Mouse (Mus musculus) forebrain, embryonic 13.5 days (tissue): ENCODE results near the gene Cnpy3. TPM values are rescaled to one million over a fixed set of nuclear protein-coding genes. Genes with fewer than 3 reads are reported as not detected.
A peak's percentile ranks its signal among the peaks of the same experiment; 100 is the strongest.

Experiments used
- ATAC-seq: fragments of 200-750 bp; cut with Nextera tagmentation; 2 replicates; pipeline ENCODE4 v1.8.0; 2017
- H3K27ac ChIP-seq: fragments of 300-500 bp; sonication (generic); 2 replicates; pipeline ENCODE4 v1.5.1; 2015; ENCODE audit warnings: inconsistent platforms, mild to moderate bottlenecking, moderate library complexity
- H3K27me3 ChIP-seq: fragments of 300-500 bp; sonication (generic); 2 replicates; pipeline ENCODE4 v1.6.1; 2015; ENCODE audit warnings: mild to moderate bottlenecking, inconsistent platforms
- H3K36me3 ChIP-seq: fragments of 300-500 bp; sonication (generic); 2 replicates; pipeline ENCODE4 v1.6.1; 2015; ENCODE audit warnings: mild to moderate bottlenecking, inconsistent platforms; ENCODE audit not compliant: poor library complexity, severe bottlenecking
- H3K4me1 ChIP-seq: fragments of 300-500 bp; sonication (generic); 2 replicates; pipeline ENCODE4 v1.6.1; 2015; ENCODE audit warnings: inconsistent platforms
- H3K4me2 ChIP-seq: fragments of 300-500 bp; sonication (generic); 2 replicates; pipeline ENCODE4 v1.6.1; 2015; ENCODE audit warnings: inconsistent platforms, mild to moderate bottlenecking, moderate library complexity
- H3K4me3 ChIP-seq: fragments of 300-500 bp; sonication (generic); 2 replicates; pipeline ENCODE4 v1.5.1; 2015; ENCODE audit warnings: mild to moderate bottlenecking, inconsistent platforms
- H3K9ac ChIP-seq: fragments of 300-500 bp; sonication (generic); 2 replicates; pipeline ENCODE4 v1.6.1; 2015; ENCODE audit warnings: mild to moderate bottlenecking, inconsistent platforms
- H3K9me3 ChIP-seq: fragments of 300-500 bp; sonication (generic); replicated peaks from 2 replicates; pipeline ENCODE4 v1.6.1; 2016; ENCODE audit warnings: inconsistent platforms
- WGBS: fragments of 180-500 bp; shearing (Covaris S2); methylation state at CpG from one replicate; pipeline ENCODE4 v1.1.7; 2015; 5-methylcytosine and 5-hydroxymethylcytosine counted together
- polyA plus RNA-seq: library from polyadenylated mRNA; unstranded; fragments of >200 nt; fragmentation: Nextera tagmentation; extraction: Ambion mirVana; gene quantifications from 2 replicates; pipeline ENCODE4 v1.2.1, GENCODE M21; 2015

Cnpy3 gene
- polyA plus RNA-seq, 1 experiment from 2014 or later = 56.2 TPM

DNA sequence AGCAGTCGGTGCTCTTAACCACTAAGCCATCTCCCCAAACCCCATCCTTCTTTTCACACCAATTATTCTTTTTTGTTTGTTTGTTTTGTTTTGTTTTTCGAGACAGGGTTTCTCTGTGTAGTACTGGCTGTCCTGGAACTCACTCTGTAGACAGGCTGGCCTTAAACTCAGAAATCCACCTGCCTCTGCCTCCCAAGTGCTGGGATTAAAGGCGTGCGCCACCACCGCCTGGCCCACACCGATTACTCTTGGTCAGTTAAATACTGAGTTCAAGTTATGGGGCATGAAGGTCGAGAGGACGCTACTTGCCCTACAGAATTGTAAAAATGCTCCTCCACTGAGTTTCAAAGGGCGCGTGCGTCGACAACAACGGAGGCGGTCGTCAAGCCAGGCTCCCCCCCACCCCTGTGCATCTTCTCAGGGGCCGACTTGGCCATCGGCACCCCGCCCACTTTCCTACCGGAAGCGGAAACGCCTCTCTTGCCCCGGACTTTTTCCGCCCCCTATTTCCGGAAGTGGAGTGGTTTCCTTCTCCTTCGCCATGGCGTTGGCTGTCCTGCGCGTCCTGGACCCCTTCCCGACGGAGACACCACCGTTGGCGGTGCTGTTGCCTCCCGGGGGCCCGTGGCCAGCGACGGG is 40.9 kb downstream of the Cnpy3 start, which contains the start of gene Pex6:
Gene Pex6 (plus strand): TSS at position 505 of the 639 bp plus-strand sequence.
- Histone ChIP-seq H3K27ac (peak within 1 kb of the TSS; percentile 55), H3K4me1 (peaks cover 23% of the 10 kb centered on the region), H3K27me3 (no peaks in the 10 kb centered on the region), H3K4me3 (peak within 1 kb of the TSS; percentile 91), H3K9me3 (no peaks in the 10 kb centered on the region), H3K4me2 (peak within 1 kb of the TSS; percentile 97), H3K36me3 (peaks cover 30% of the 10 kb centered on the region), H3K9ac (peak within 1 kb of the TSS; percentile 91)
- ATAC-seq = peak; percentile 94
- WGBS = 9% methylated on average over 34 of the region's 36 CpGs

GRCm38 (mm10) chr17:46706375-46707089 is 45.5 kb downstream of the Cnpy3 start:
- H3K9me3 ChIP-seq = no peaks in the 10 kb centered on the region
- 93% methylated on average over 14 of the region's 14 CpGs for WGBS
- H3K27me3 ChIP-seq = no peaks in the 10 kb centered on the region
- no peak overlapping the region for H3K4me2 ChIP-seq
- H3K9ac ChIP-seq = no peak overlapping the region
- H3K36me3 ChIP-seq = 0 out of 2 replicates have a peak, but pooled peaks cover 1% of the 10 kb centered on the region
- H3K4me3 ChIP-seq = no peak overlapping the region
- H3K4me1 ChIP-seq = peaks cover 35% of the 10 kb centered on the region
- H3K27ac ChIP-seq = no peak overlapping the region
- no peak for ATAC-seq

DNA sequence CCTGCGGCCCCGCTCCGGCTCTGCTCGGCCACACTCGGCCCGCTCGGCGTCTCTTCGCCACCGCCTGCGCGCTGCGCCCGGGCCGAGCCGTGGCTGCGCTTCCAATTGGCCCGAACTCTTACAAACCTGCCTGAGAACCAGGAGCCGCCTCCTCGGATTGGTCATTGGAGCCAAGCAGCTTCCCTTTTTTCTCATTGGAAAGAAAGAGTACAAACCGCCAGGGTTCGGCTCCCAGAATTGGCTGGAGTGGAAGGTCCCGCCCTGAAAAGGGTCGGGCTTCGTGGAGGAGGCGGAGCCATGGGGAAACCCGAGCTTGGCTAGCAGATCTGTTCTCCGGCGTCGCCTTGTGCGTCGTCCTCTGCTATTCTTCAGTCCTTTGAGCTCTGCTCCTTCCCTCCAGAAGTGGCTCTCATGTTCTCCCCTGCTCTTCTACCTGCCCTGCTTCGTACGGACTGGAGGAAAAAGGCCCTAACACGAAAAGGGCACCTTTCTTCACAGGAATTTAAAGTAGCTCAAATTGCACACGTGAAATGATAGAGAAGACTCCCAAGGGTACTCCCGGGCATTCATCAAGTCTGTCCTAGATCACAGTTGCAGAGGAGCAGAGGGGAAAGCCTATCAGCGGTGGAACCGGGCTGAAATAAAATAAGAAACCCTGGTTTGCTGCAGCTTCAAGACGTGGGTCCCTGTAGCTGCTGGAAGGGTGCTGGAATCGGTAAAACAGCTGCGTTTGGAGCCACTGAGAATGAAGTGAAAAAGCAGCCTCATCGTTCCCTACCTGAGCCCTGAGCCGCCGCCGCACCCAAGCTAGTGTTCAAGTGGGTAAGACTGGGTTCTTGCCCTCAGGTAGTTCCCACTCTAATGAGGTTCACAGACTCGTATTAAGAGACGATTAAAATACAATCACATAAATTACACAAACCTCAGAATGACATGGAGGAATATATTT is 46.9 kb downstream of the Cnpy3 start, which contains the start of gene Ppp2r5d:
Gene Ppp2r5d (minus strand): TSS at position 225 of the 949 bp plus-strand sequence.
- Histone ChIP-seq H3K27me3 (no peaks in the 10 kb centered on the region), H3K4me1 (peaks cover 36% of the 10 kb centered on the region), H3K4me3 (peak within 1 kb of the TSS; percentile 94), H3K27ac (peak within 1 kb of the TSS; percentile 88), H3K36me3 (0 out of 2 replicates have a peak, but pooled peaks cover 4% of the 10 kb centered on the region), H3K9me3 (no peaks in the 10 kb centered on the region), H3K9ac (peak within 1 kb of the TSS; percentile 97), H3K4me2 (peak within 1 kb of the TSS; percentile 69)
- WGBS = 2% methylated on average over 48 of the region's 48 CpGs
- peak; percentile 97 for ATAC-seq

GRCm38 (mm10) chr17:46703971-46704886 is 47.8 kb downstream of the Cnpy3 start:
- ATAC-seq = no peak; the same call in none of the 2 replicates
- Histone ChIP-seq H3K36me3 (peaks cover 10% of the 10 kb centered on the region), H3K4me2 (peak overlapping the region; percentile 69), H3K4me3 (peak overlapping the region; percentile 94), H3K4me1 (peaks cover 36% of the 10 kb centered on the region), H3K9ac (peak overlapping the region; percentile 97), H3K27me3 (no peaks in the 10 kb centered on the region), H3K9me3 (no peaks in the 10 kb centered on the region), H3K27ac (peak overlapping the region; percentile 88)
- WGBS = 4% methylated on average over 37 of the region's 41 CpGs

DNA sequence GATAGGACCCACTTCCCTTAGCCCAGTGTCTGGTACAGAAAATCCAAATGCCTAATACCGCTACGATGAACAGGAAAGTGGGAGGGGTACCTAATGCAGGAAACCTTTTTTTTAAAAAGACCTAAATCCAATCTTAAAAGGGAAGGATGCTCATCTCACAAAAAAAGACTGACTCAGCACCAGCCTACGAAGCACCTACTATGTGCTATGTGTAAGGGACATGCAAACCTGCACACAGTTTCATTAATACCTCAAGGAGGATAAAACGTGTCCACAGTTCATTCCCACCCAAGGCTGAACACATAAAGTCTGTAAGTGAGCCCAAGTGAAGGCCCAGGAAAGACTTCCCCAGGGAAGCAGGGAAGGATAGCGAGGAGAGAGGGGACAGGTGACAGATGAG is 49.5 kb downstream of the Cnpy3 start:
- WGBS = 87% methylated on average over 5 of the region's 5 CpGs
- peak overlapping the region; percentile 94; the same call in 1 of the 2 replicates for H3K4me3 ChIP-seq
- H3K27me3 ChIP-seq = no peaks in the 10 kb centered on the region
- H3K4me2 ChIP-seq = peak overlapping the region; percentile 69
- no peak overlapping the region for H3K27ac ChIP-seq
- H3K36me3 ChIP-seq = peaks cover 24% of the 10 kb centered on the region
- no peak for ATAC-seq
- H3K9me3 ChIP-seq = no peaks in the 10 kb centered on the region
- peaks cover 36% of the 10 kb centered on the region for H3K4me1 ChIP-seq
- H3K9ac ChIP-seq = peak overlapping the region; percentile 97

DNA sequence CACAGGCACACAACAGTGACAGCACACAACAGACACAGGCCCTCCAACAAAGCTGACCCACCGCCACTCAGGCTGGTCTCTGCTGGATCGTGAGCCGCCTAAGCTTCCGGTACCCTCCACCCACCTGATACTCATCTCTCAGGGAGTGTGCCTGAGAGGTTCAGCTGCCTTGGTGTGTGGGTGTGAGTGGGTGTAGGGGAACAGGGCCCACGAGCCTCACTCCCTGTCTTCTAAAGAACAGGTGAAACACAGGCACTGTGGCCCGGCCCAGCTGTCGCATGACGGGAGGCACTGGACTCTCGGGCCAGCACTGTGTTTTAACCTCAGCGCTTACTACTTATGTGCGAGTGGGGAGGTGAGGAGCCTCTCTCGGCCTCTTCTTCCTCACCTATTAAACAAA is 49.9 kb downstream of the Cnpy3 start:
- Histone ChIP-seq H3K4me1 (peaks cover 36% of the 10 kb centered on the region), H3K27me3 (no peaks in the 10 kb centered on the region), H3K4me3 (no peak overlapping the region), H3K9me3 (no peaks in the 10 kb centered on the region), H3K36me3 (peaks cover 24% of the 10 kb centered on the region), H3K4me2 (no peak overlapping the region), H3K27ac (no peak overlapping the region), H3K9ac (peak overlapping the region; percentile 23; the same call in 1 of the 2 replicates)
- 89% methylated on average over 12 of the region's 12 CpGs for WGBS
- no peak for ATAC-seq

DNA sequence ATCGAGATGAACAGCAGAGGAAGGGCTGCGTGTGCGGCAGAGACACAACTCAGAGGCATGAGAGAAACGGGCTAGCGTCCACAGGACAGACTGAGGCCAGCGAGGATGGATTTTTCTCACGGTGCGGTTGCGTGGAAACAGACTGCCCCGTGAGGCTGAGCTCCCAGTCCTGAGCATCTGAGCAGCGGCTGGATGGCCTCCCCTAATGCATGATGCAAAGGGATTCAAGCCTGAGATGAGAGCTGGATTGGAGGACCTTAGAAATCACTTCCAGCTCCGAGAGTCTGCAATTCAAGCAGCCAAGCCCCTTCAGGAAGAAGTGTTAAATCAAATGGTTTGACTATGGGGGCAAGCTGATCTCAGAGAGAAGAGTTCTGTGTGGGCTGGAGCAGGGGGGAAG is 50.5 kb downstream of the Cnpy3 start:
- peaks cover 36% of the 10 kb centered on the region for H3K4me1 ChIP-seq
- H3K4me3 ChIP-seq = no peak overlapping the region
- no peak overlapping the region for H3K27ac ChIP-seq
- no peak overlapping the region for H3K4me2 ChIP-seq
- H3K27me3 ChIP-seq = no peaks in the 10 kb centered on the region
- no peaks in the 10 kb centered on the region for H3K9me3 ChIP-seq
- peaks cover 24% of the 10 kb centered on the region for H3K36me3 ChIP-seq
- 79% methylated on average over 12 of the region's 12 CpGs for WGBS
- ATAC-seq = no peak
- H3K9ac ChIP-seq = peak overlapping the region; percentile 41; the same call in 1 of the 2 replicates

DNA sequence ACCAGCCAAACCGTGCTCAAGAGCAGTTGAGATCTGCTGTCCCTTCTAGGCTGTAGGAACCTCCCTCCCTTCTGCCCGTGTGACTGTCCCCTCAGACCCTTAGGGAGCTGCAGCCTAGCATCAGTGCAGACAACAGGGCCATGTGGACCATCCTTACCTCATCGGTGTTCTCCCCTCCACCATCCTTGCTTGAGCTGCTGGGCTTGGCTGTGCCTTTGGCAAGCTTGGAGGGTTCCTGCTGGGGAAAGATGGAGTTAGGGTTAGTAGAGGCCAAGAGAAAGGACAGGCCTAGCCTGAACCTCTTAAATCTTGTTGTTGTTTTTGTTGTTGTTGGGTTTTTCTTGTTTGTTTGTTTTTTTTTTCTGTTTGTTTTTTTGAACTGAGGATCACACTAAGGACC is 52.1 kb downstream of the Cnpy3 start:
- 89% methylated on average over 3 of the region's 3 CpGs for WGBS

DNA sequence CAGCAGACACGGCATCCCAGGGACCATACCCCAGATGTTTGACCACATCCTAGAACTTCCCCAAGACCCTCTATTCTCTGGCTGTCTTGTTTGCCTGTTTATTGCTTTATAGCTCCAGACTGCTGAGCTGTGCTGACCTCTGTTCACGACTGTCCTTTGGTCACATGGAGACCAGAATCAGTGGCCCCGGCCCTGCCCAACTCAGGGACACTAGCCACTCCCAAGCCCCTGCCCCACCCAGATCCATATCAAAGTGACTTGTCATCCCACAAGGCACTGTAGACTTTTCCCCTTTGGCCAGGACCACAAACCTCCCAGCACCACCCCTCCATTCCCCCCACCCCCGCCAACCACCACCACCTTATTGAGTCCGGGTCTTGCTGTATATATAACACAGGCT is 52.8 kb downstream of the Cnpy3 start:
- Histone ChIP-seq H3K9me3 (no peaks in the 10 kb centered on the region), H3K4me2 (no peak overlapping the region), H3K36me3 (peaks cover 33% of the 10 kb centered on the region), H3K27ac (no peak overlapping the region), H3K4me1 (peaks cover 31% of the 10 kb centered on the region), H3K9ac (no peak overlapping the region), H3K4me3 (no peak overlapping the region), H3K27me3 (no peaks in the 10 kb centered on the region)
- WGBS = 92% methylated on average over 5 of the region's 5 CpGs
- ATAC-seq = no peak

More for the DNA sequence above, 52.1 kb downstream of the Cnpy3 start:
- Histone ChIP-seq H3K9me3 (no peaks in the 10 kb centered on the region), H3K4me2 (no peak overlapping the region), H3K4me3 (no peak overlapping the region), H3K27me3 (no peaks in the 10 kb centered on the region), H3K36me3 (peaks cover 33% of the 10 kb centered on the region), H3K9ac (no peak overlapping the region), H3K27ac (no peak overlapping the region), H3K4me1 (peaks cover 31% of the 10 kb centered on the region)
- no peak for ATAC-seq

- H3K27me3 ChIP-seq = no peaks in the 10 kb centered on the region
- H3K9ac ChIP-seq = no peak overlapping the region
- 94% methylated on average over 6 of the region's 6 CpGs for WGBS
- H3K4me2 ChIP-seq = no peak overlapping the region
- peaks cover 34% of the 10 kb centered on the region for H3K36me3 ChIP-seq
- H3K27ac ChIP-seq = no peak overlapping the region
- peaks cover 24% of the 10 kb centered on the region for H3K4me1 ChIP-seq
- no peaks in the 10 kb centered on the region for H3K9me3 ChIP-seq
- H3K4me3 ChIP-seq = no peak overlapping the region
- no peak for ATAC-seq
Observed at GRCm38 (mm10) chr17:46698515-46698914, 53.5 kb downstream of the Cnpy3 start.
